Mouse (Mus musculus): ENCODE data around the gene Apba3.
A peak's percentile ranks its signal among the peaks of the same experiment; 100 is the strongest.

GRCm38 (mm10) chr10:81304597-81305238 lies 38.0 kb downstream of the Apba3 start:
- TF ChIP-seq CTCF (conservative IDR thresholded peaks at IDR 0.05; ENCODE audit: low read length) (peak; percentile 72), POU5F1 (IDR thresholded peaks at IDR 0.05; ENCODE audit: borderline replicate concordance, low read length) (no peak)

Measured in E14TG2a.4 (cell line).